Mouse (Mus musculus): ENCODE data around the gene Faap20. TPM values are rescaled to one million over a fixed set of nuclear protein-coding genes. Genes with fewer than 3 reads are reported as not detected.

Gene Faap20
- total and polyA plus RNA-seq, 3 experiments, result 18.6 to 34.4 TPM; not detected in 1

DNA sequence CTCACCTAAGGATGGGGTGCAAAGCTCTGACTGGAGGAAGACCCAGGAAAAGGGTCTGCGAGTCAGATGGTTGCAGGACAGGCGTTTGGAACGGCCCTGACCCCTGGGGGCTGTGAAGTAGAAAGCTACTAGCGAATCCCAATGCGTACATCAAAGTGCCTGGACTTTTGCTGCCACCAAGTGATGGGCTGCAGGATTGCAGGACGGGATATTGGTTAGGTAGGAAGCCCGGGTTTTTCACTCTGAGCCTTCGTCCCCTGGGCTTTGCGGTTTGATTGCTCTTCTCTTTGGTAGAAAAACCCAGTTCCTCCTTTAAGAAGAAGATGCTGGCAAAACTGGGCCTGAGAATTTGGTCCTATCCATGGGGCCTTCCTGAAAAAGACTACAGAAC is 350 bp upstream of the Faap20 start (continued):
- TF ChIP-seq TAL1 (IDR thresholded peaks at IDR 0.05; ENCODE audit: low read length) (no peak), MAFK (IDR thresholded peaks at IDR 0.05; ENCODE audit: borderline replicate concordance, low read depth, low read length) (no peak)

DNA sequence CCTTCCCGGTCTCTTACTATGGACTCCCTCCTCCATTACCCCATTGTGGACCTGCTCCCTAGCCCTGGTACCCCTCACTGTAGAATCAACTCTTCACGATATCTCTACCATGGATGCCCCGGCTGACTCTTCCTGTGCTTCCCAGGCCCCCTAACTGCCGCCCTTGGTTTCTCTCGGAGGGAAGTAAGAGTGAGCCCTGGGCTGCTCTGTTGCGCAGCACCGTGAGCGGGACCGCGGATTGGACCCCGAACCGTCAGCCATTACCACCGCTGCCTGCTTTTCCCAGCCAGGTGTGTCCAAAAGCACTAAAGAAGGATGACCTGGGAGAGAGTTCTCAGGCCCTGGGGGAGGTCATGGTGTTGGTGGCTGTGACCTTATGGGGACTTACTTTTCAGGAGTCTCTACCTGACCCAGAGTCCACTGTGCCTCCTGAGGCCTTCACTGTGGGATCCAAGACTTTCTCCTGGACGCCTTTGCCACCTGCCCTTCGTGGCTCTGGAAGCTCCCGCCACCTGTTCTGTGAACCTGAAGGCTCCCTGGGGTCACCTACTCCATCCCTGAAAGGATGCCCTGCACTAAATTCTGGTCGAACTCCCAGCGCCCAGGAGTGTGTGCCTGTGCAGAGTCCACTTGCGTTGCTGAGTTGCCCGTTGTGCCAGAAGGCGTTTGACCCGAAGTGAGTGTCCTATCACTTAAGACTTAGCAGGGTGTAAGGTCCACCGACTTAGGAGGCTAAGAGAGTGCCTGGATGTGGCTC is 937 bp downstream of the Faap20 start:
- Histone ChIP-seq H3K79me2 (ENCODE audit: control insufficient read depth, insufficient read depth, low read length, poor library complexity) (peaks cover 7% of the 10 kb centered on the region), H3K4me3 (ENCODE audit: control insufficient read depth in 1 of 2, insufficient read depth in 1 of 2, low read depth in 2 of 2, low read length in 2 of 2) (peak overlapping the region; percentile 69 to 95), H3K4me1 (ENCODE audit: control insufficient read depth in 1 of 2, insufficient read depth in 2 of 2, low read length in 2 of 2) (peaks cover 0 to 11% of the 10 kb centered on the region in 2 experiments), H3K9me3 (replicated peaks; ENCODE audit: insufficient read depth, low read length) (no peaks in the 10 kb centered on the region), H3K36me3 (ENCODE audit: control insufficient read depth in 1 of 2, insufficient read depth in 2 of 2, low read length in 2 of 2) (peaks cover 0 to 5% of the 10 kb centered on the region in 2 experiments; a peak in 2 of 4 replicates), H3K9ac (ENCODE audit: control insufficient read depth, low read depth, low read length, poor library complexity, severe bottlenecking) (peak overlapping the region; percentile 81), H3K27ac (ENCODE audit: control insufficient read depth, low read depth, low read length) (peak overlapping the region; percentile 89), H3K27me3 (ENCODE audit: control insufficient read depth in 1 of 2, insufficient read depth in 2 of 2, low read length in 2 of 2) (no peaks in the 10 kb centered on the region)
- DNase-seq (ENCODE audit: low read depth, low spot score), result peak; percentile 37
- TF ChIP-seq MAX (IDR thresholded peaks at IDR 0.05; ENCODE audit: low read length) (peak; percentile 32), ZC3H11A (IDR thresholded peaks at IDR 0.05; ENCODE audit: low read depth, low read length) (no peak), POLR2AphosphoS5 (IDR thresholded peaks at IDR 0.05; ENCODE audit: borderline replicate concordance, low read depth, low read length) (no peak), RAD21 (IDR thresholded peaks at IDR 0.05; ENCODE audit: low read depth, low read length) (no peak), KAT2A (conservative IDR thresholded peaks at IDR 0.05; ENCODE audit: low read depth, low read length) (no peak), E2F4 (IDR thresholded peaks at IDR 0.05; ENCODE audit: borderline replicate concordance, low read depth, low read length) (no peak), GATA1 (IDR thresholded peaks at IDR 0.05; ENCODE audit: low read depth, low read length) (no peak), POLR2AphosphoS2 (IDR thresholded peaks at IDR 0.05; ENCODE audit: low read length) (no peak), MEF2A (IDR thresholded peaks at IDR 0.05; ENCODE audit: extremely low read depth, insufficient replicate concordance, low read depth, low read length, poor library complexity, severe bottlenecking) (no peak), EP300 (IDR thresholded peaks at IDR 0.05; ENCODE audit: low read depth in 1 of 2, low read length in 2 of 2) (0 out of 4 replicates have a peak, but pooled peaks of 1 of the 2 experiments have one; percentile 16), USF1 (IDR thresholded peaks at IDR 0.05; ENCODE audit: low read depth, low read length) (no peak), TBP (IDR thresholded peaks at IDR 0.05; ENCODE audit: low read depth, low read length) (no peak), ELF1 (IDR thresholded peaks at IDR 0.05; ENCODE audit: low read depth, low read length) (no peak), ZMIZ1 (IDR thresholded peaks at IDR 0.05; ENCODE audit: low read depth, low read length) (no peak), USF2 (IDR thresholded peaks at IDR 0.05; ENCODE audit: borderline replicate concordance in 1 of 2, insufficient read depth in 1 of 2, low read depth in 1 of 2, low read length in 2 of 2) (no peak), MYC (IDR thresholded peaks at IDR 0.05; ENCODE audit: low read depth, low read length) (no peak; the same call in 1 of the 2 replicates), ZNF384 (IDR thresholded peaks at IDR 0.05; ENCODE audit: low read depth, low read length) (no peak), MAFK (IDR thresholded peaks at IDR 0.05; ENCODE audit: borderline replicate concordance, low read depth, low read length) (no peak), MYB (IDR thresholded peaks at IDR 0.05; ENCODE audit: low read depth, low read length) (no peak), ETS1 (IDR thresholded peaks at IDR 0.05; ENCODE audit: low read depth, low read length) (no peak), CHD1 (IDR thresholded peaks at IDR 0.05; ENCODE audit: low read depth, low read length) (no peak), RCOR1 (IDR thresholded peaks at IDR 0.05; ENCODE audit: low read depth, low read length) (0 out of 2 replicates have a peak, but pooled peaks have one; percentile 6), NRF1 (IDR thresholded peaks at IDR 0.05; ENCODE audit: insufficient read depth, low read depth, low read length, poor library complexity, severe bottlenecking) (0 out of 2 replicates have a peak, but pooled peaks have one; percentile 19), MXI1 (IDR thresholded peaks at IDR 0.05; ENCODE audit: low read depth, low read length) (no peak; the same call in 1 of the 2 replicates), JUND (IDR thresholded peaks at IDR 0.05; ENCODE audit: low read depth, low read length) (no peak), POLR2A (IDR thresholded peaks at IDR 0.05; ENCODE audit: control insufficient read depth in 1 of 2, insufficient read depth in 1 of 2, low read depth in 1 of 2, low read length in 2 of 2, poor library complexity in 1 of 2) (peak; percentile 3 to 46; a peak in 1 of 4 replicates), NELFE (IDR thresholded peaks at IDR 0.05; ENCODE audit: low read depth, low read length) (peak; percentile 2; the same call in 1 of the 2 replicates), SIN3A (IDR thresholded peaks at IDR 0.05; ENCODE audit: low read length) (0 out of 2 replicates have a peak, but pooled peaks have one; percentile 12), CTCF (IDR thresholded peaks at IDR 0.05 in 2 of 3, conservative IDR thresholded peaks at IDR 0.05 in 1 of 3; ENCODE audit: control insufficient read depth in 1 of 3, insufficient read depth in 1 of 3, low read depth in 2 of 3, low read length in 3 of 3, poor library complexity in 1 of 3, severe bottlenecking in 1 of 3) (no peak), CHD2 (IDR thresholded peaks at IDR 0.05; ENCODE audit: low read length) (no peak), TAL1 (IDR thresholded peaks at IDR 0.05; ENCODE audit: low read length) (no peak), TCF12 (IDR thresholded peaks at IDR 0.05; ENCODE audit: low read depth, low read length) (no peak), SMC3 (IDR thresholded peaks at IDR 0.05; ENCODE audit: low read depth, low read length) (no peak), BHLHE40 (IDR thresholded peaks at IDR 0.05; ENCODE audit: borderline replicate concordance, low read depth, low read length) (no peak)

Measured in MEL (cell line).